Mouse (Mus musculus) ovary, postnatal 10 days (tissue): ENCODE data around the gene Tas2r120.
"Not testable (repeated sequence)": the region's sequence is repeated elsewhere in the genome, so short reads cannot be mapped to it uniquely, and the experiment has no call there.

ENCODE experiments used
- DNase-seq: peaks from one replicate; pipeline ENCODE4 v3.0.0; 2022; ENCODE audit warnings: low spot score

Gene Tas2r120

GRCm38 (mm10) chr6:132656653-132657052 is at the start of gene Tas2r120:
Tas2r120 (plus strand) TSS chr6:132656953.
- no peak for DNase-seq

- DNase-seq: no peak
These were observed 7.4 kb upstream of the Tas2r120 start for GRCm38 (mm10) chr6:132649399-132649798.

- no peak for DNase-seq
These were observed 5.3 kb upstream of the Tas2r120 start, which contains the start of gene A630073D07Rik for GRCm38 (mm10) chr6:132651426-132651825. A630073D07Rik (minus strand) TSS chr6:132651526.

GRCm38 (mm10) chr6:132691596-132691995 is 34.8 kb downstream of the Tas2r120 start:
- DNase-seq: not testable (repeated sequence)

GRCm38 (mm10) chr6:132700907-132701306 is 44.2 kb downstream of the Tas2r120 start, which contains the start of gene Tas2r121:
Tas2r121 (minus strand) TSS chr6:132701007.
- DNase-seq: no peak
